Mouse (Mus musculus) cerebellum, adult 2 months (tissue): ENCODE data around the gene Castor1. TPM values are rescaled to one million over a fixed set of nuclear protein-coding genes. Genes with fewer than 3 reads are reported as not detected.
A peak's percentile ranks its signal among the peaks of the same experiment; 100 is the strongest.

Experiments
- DNase-seq, 2 experiments: peaks; one replicate each; pipeline ENCODE4 v3.0.0; 2021
- H3K27ac ChIP-seq: fragments of 200-500 bp; 2 replicates; pipeline ENCODE4 v1.5.1; 2012; ENCODE audit warnings: low read length, control low read depth, inconsistent platforms; ENCODE audit not compliant: insufficient read depth
- H3K27me3 ChIP-seq: fragments of 200-500 bp; 2 replicates; pipeline ENCODE4 v1.6.1; 2012; ENCODE audit warnings: inconsistent platforms, mild to moderate bottlenecking, low read length, moderate library complexity; ENCODE audit not compliant: control insufficient read depth, insufficient read depth
- H3K4me1 ChIP-seq: fragments of 200-500 bp; 2 replicates; pipeline ENCODE4 v1.6.1; 2011; ENCODE audit warnings: low read length; ENCODE audit not compliant: control insufficient read depth, insufficient read depth
- H3K4me3 ChIP-seq: fragments of 200-500 bp; replicated peaks from 2 replicates; pipeline ENCODE3; 2011; ENCODE audit warnings: mild to moderate bottlenecking, low read depth, low read length, control low read depth; ENCODE audit not compliant: insufficient read depth
- CTCF ChIP-seq: fragments of 200-500 bp; IDR thresholded peaks from 2 replicates; pipeline ENCODE4 v1.5.1; 2011; ENCODE audit warnings: low read depth, mild to moderate bottlenecking, control low read depth, low read length, moderate library complexity, borderline replicate concordance; ENCODE audit not compliant: insufficient read depth
- POLR2A ChIP-seq: fragments of 200-500 bp; IDR thresholded peaks from 2 replicates; pipeline ENCODE4 v1.6.1; 2011; ENCODE audit warnings: low read length, control low read depth, borderline replicate concordance; ENCODE audit not compliant: insufficient read depth
- WGBS: fragments of 180-500 bp; shearing (Covaris S2); methylation state at CpG from one replicate; pipeline ENCODE4 v1.1.7; 2018; 5-methylcytosine and 5-hydroxymethylcytosine counted together
- polyA plus RNA-seq: library from polyadenylated mRNA; depleted of rRNA; stranded (reverse); fragments of >200 nt; gene quantifications from 2 replicates; pipeline ENCODE4 v1.2.3, GENCODE M21; 2012

The Castor1 gene
- polyA plus RNA-seq, 1 experiment, result 5.6 TPM

- WGBS, result 72% methylated on average over 5 of the region's 5 CpGs
- TF ChIP-seq CTCF, result peak; percentile 11; the same call in 1 of the 2 replicates
- no peak for TF ChIP-seq POLR2A
- H3K4me1 ChIP-seq, result no peaks in the 10 kb centered on the region
- no peaks in the 10 kb centered on the region for H3K27me3 ChIP-seq
- no peak overlapping the region for H3K4me3 ChIP-seq
- DNase-seq, result no peak
- H3K27ac ChIP-seq, result no peak overlapping the region
Measured at GRCm38 (mm10) chr11:4209556-4209955, 8.5 kb upstream of the Castor1 start.

DNA sequence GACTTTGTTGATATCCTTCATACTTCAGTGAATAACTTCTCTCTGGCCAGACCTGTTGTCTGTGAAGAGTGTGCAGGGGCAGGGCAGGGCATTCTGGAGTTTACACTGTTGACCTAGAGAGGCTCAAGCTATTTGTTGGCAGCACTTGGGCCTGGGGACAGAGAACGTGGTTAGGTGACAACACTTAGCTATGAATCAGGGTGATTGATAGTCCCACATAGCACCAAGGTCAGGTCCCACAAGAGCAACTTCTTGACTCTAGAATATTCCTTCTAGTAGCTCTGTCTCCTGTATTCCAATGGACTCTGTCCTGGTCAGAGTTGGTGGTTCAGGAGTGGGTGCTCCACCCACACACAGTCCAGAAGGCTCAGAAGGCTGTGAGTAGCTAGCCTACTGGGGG lies 7.2 kb upstream of the Castor1 start:
- TF ChIP-seq POLR2A (no peak), CTCF (no peak)
- no peak for DNase-seq
- Histone ChIP-seq H3K27me3 (no peaks in the 10 kb centered on the region), H3K27ac (no peak overlapping the region), H3K4me1 (no peaks in the 10 kb centered on the region), H3K4me3 (no peak overlapping the region)
- WGBS, result 85% methylated on average over 1 of the region's 1 CpGs

DNA sequence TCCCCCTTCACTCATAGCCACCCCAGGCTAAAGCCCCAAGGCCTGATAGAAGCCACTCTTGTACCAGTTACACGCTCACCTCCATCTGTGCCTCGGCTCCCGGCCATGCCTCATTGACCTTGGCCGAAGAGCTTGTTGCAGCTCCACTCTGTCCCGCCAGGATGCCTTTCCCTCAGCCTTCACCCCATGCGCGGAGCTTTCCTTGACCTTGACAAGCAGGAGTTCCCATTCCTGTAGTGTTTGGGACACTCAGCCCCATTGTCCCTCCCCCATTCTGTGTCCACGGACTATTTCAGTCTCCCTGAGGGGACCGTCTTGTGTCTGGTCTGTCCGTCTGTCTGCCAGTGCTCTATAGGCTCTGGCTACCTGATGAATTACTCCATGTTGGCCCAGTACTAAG lies 4.9 kb upstream of the Castor1 start:
- TF ChIP-seq POLR2A (no peak), CTCF (no peak)
- WGBS, result 79% methylated on average over 10 of the region's 10 CpGs
- H3K4me1 ChIP-seq, result no peaks in the 10 kb centered on the region
- no peak for DNase-seq
- no peak overlapping the region for H3K4me3 ChIP-seq
- no peaks in the 10 kb centered on the region for H3K27me3 ChIP-seq
- no peak overlapping the region for H3K27ac ChIP-seq

GRCm38 (mm10) chr11:4214572-4214971 lies 3.5 kb upstream of the Castor1 start:
- no peak for DNase-seq
- Histone ChIP-seq H3K27me3 (no peaks in the 10 kb centered on the region), H3K27ac (no peak overlapping the region), H3K4me1 (no peaks in the 10 kb centered on the region), H3K4me3 (no peak overlapping the region)
- TF ChIP-seq POLR2A (no peak), CTCF (no peak)
- WGBS, result 90% methylated on average over 14 of the region's 14 CpGs

DNA sequence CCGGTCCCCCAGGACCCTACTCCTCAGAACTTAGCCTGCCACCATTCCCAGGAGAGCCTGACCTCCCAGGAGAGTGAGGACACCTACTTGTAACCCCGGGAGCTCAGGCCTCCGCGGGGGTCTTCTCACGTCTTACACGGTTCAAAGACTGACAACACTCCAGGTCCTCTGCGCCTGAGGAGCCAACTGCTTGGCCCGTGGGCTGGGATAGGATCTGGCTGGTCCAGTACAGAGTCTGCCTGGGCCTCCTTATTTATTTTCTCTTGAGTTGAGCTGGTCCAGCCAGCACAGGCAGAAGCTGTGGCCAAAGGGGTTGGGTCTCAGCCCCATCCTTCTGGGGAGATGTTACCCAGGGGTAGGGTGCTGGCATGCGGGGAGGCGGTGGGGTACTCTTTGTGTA lies 3.0 kb upstream of the Castor1 start:
- Histone ChIP-seq H3K27me3 (no peaks in the 10 kb centered on the region), H3K27ac (no peak overlapping the region), H3K4me1 (no peaks in the 10 kb centered on the region), H3K4me3 (no peak overlapping the region)
- no peak for DNase-seq
- WGBS, result 78% methylated on average over 10 of the region's 10 CpGs
- TF ChIP-seq CTCF (no peak), POLR2A (no peak)

- H3K4me3 ChIP-seq, result no peak overlapping the region
- no peak for TF ChIP-seq POLR2A
- no peak for TF ChIP-seq CTCF
- no peaks in the 10 kb centered on the region for H3K27me3 ChIP-seq
- 79% methylated on average over 9 of the region's 9 CpGs for WGBS
- DNase-seq, result no peak
- no peak overlapping the region for H3K27ac ChIP-seq
- no peaks in the 10 kb centered on the region for H3K4me1 ChIP-seq
Measured at GRCm38 (mm10) chr11:4216248-4217000, 1.6 kb upstream of the Castor1 start.

DNA sequence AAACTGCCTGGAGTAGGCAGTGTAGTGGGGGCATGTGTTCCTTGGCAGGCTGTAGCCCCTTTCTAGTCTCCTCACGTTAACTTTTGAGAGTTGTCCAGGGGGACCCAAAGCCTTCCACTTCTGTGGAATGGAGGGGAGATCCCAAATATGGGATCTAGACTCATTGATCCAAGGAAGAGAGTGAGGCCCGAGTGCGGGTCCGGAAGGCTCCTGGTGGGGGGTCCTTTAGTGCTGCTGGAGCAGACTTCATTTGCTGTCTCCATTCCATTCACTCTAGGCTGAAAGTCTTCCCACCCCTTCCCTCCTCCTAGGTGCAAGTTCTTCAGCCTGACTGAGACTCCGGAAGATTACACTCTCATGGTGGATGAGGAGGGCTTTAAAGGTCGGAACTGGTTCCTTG lies 612 bp downstream of the Castor1 start:
- 25% methylated on average over 6 of the region's 6 CpGs for WGBS
- no peaks in the 10 kb centered on the region for H3K27me3 ChIP-seq
- H3K4me3 ChIP-seq, result no peak overlapping the region
- DNase-seq, result no peak
- H3K4me1 ChIP-seq, result no peaks in the 10 kb centered on the region
- TF ChIP-seq CTCF (no peak), POLR2A (no peak)
- no peak overlapping the region for H3K27ac ChIP-seq

DNA sequence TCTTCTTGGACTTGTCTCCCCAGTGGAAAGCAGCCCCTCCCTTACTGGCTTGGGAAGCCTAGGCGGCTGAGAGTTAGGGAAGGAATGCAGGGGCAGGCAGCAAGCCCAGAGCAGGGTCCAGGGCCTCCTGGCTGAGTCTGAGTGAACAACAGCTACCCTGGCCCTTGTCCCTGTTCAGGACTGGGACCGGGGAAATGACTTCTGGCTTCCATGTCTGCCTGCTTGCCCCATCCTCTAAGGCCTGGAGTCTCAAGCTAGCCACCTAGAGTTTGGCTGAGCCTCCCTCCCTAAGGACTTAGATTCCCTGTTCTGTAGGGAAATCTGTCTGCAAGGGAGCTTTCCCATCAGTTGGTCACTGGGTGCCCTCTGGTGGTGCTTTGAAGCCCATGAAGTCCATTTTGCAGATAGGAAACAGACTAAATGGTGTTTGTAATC lies 1.3 kb downstream of the Castor1 start:
- Histone ChIP-seq H3K27me3 (no peaks in the 10 kb centered on the region), H3K4me3 (no peak overlapping the region), H3K27ac (no peak overlapping the region), H3K4me1 (no peaks in the 10 kb centered on the region)
- DNase-seq, result peak; percentile 67
- peak; percentile 83 for TF ChIP-seq CTCF
- TF ChIP-seq POLR2A, result no peak
- WGBS, result 38% methylated on average over 2 of the region's 2 CpGs
